Mouse (Mus musculus): ENCODE data around the gene Hyls1.

Gene Hyls1

DNA sequence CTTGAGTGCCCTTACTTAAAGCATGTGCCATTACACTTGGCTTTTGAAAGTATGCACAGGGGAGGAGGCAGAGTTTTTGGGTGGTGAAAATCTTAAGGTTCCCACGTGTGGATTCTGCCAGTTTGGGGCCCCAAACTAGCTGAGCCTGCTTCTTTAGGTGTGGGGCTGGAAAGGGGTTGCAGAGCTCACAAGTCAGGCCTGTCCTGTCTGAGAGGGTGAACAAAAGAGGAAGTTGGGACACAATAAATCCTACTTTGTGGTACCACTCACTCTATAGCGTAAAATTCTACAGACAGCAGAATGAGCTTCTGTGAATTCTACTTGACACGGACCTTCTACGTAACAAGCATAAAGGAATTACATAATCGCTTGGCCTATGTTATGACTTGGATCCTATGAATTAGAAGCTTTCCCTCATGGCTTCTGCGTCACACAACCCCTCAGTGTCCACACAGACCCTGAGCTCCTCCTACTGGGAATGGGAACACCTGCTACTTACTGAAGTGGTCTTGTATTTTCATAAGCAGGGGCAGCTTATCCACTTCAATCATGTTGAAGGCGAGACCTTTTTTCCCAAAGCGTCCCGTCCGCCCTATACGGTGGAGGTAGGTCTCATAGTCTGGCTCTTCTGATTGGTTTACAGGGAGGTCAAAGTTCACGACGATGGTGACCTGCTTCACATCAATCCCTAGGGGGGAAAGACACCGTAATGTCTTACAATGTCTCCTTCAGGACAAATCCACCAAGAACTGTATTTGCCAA is 26.9 kb downstream of the Hyls1 start:
- no peak for DNase-seq (ENCODE audit: low read depth)

DNA sequence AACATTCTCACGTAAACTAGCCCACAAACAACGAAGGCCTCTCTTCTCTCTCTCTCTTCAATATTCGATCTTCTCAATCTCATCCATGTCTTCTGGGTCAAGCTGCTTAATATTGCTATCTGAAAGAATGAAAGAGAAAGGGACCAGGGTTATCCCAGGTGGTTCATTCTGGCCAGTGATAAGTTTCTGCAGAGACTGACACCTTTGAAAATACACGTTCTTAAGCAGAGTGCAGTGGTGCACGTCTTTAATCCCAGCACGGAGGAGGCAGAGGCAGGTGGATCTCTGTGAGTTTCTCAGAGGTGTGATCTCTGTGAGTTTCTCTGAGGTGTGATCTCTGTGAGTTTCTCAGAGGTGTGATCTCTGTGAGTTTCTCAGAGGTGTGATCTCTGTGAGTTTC is 28.3 kb downstream of the Hyls1 start:
- DNase-seq (ENCODE audit: low read depth) = no peak

DNA sequence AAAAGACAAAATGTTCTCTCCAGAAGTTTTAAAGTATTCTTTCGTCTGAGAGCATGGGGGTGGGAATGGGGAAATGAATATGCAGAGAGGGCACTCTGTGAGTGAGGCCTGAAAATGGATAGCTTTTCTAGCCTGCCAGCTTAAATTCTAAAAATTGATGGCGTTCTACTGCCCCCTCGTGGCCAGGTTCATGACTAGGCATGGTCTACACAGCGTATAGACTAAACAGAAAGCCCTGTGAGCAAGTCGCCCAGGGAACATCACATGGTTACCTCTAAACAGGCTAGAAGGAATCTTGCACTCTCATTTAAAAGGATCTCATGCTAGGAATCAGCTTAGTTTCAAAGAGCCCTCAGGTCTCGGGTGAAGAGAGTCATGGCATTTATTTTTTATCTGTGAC is 28.7 kb downstream of the Hyls1 start:
- peak; percentile 79 for DNase-seq (ENCODE audit: low read depth)

DNA sequence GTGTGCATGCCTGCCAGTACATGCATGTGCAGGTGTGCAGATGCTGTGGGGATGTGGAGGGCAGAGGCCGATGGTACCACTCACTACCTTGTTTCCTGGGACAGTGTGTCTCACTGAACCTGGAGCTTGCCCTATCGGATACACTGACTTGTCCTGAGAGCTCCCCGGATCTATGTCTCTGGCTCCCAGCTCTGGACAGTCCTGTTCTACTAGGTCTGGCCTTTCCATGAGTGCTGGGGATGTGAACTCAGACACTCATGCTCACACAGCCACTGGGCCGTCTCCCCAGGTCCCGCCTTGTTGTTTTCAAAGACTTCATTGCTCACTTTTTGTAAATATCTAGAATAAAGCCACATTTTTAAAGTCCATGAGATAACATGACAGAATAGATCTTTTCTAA is 29.2 kb downstream of the Hyls1 start:
- no peak for DNase-seq (ENCODE audit: low read depth)

DNA sequence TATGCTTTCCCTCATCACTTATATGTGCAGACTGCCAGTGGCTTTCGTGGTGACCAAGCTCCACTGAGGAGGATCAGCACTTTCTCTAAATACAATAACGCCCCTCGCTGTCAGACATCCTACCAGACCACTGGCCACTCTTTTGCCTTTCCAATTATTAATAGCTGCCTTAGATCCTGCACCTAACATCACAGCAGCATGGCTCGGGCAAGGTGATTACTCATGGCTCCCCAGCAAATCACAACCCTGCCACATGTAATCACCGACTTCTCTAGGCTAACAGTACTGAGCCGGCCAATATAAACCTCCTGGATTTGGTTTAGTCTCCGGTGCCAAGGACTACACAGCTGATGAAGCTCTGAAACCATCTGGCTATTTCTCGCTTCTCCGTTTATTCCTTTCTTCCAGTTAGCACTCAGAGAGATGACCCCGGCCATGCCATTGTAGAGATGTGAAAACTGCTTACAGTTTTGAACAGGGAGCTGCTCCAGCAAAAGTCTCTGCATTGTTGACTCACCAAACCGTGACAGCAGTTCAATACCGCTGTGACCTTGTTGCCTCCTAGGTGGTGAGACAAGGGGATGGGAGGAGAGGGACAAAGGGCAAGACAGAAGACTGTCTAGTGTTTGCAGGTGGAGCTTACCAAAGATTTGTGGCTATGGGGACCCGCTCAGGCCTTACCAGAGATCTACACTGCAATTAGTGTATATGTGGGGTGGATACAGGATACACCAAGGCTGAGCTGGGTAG is 31.0 kb downstream of the Hyls1 start:
- DNase-seq (ENCODE audit: low read depth) = no peak

DNA sequence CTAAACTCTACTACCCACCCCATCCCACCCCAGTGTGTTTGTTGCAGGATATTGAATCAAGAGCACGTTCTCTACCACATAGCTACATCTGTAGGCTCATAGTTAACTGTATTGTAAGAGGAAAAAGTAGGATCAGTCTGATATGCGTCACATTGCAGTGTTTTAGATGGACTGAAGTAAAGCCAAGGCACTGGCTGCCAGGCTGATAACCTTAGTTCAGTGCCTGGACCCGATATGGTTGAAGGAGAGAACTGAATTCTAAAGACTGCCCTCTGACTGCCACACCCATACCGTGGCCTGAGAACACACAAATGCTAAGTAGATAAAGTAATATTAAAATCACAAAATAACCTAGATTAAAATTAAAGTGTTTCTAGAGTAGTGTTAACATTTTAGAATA is 34.3 kb downstream of the Hyls1 start:
- DNase-seq (ENCODE audit: low read depth) = no peak

DNA sequence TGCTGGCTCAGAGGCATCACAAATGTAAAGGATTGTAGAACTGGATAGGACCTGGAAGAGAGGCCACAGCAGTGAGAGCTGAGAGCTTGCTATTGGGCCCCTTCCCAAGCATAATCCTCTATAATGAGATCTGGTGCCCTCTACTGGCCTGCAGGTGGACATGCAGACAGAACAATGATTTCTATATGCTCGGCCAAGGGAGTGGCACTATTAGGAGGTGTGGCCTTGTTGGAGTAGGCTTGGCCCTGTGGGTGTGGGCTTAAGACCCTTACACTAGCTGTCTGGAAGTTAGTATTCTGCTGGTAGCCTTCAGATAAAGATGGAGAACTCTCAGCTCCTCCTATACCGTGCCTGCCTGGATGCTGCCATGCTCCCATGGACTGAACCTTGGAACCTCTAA is 35.1 kb downstream of the Hyls1 start:
- peak; percentile 57 for DNase-seq (ENCODE audit: low read depth)

DNA sequence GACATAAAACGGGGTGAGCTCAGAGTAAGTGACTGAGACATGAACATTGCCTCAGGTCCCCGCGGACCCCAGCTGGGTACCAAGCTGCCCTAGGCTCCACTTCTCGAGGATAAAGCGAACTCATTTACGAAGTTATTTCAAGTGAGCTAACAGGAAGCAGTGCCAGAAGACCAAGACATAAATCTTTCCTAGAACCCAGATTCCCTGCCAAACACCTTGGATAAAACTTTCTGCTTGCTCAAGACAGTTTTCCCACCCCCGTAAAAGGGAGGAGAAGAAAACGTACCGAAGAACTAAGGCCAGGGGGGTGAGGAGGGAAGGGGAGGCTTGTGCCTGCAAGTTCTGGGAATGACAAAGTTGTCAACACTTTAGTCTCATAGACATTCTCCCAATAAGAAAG is 36.9 kb downstream of the Hyls1 start:
- no peak for DNase-seq (ENCODE audit: low read depth)

DNA sequence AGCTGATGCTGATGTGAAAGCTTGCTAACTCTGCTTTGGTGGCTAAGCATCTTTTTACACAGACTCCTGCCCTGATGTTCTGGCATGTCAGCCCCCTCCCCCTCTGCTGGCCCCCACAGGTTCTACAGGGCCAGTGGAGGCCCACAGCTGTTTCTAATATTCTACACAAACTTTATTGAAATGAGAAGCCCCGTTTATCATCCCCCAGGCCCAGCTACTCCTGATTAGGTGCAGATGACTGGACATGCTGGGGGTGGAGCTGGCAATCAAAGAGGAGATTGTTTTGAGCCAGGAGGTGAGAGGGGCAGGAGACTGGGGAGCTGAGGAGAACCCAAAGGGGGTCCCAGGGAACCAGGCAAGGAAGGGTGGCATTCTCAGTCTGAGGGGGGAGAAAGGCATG is 40.4 kb downstream of the Hyls1 start:
- no peak for DNase-seq (ENCODE audit: low read depth)

DNA sequence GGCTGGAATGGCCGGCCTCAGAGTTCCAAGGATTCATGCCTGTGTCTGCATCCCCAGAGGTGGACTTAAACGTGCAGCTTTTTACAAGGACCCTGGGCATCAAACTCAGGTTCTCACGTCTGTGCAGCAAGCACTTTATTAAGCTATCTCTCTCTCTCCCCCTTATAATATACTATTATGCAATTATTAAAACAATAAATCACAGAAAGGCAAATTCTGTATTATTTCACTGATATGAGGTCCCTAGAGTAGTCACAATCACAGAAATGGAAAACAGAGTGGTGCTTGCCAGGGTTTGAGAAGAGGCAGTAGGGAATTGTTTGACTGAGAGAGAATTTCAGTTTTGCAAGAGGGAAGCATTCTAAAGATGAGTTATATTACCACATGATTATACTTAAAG is 41.1 kb downstream of the Hyls1 start:
- DNase-seq (ENCODE audit: low read depth) = no peak

DNA sequence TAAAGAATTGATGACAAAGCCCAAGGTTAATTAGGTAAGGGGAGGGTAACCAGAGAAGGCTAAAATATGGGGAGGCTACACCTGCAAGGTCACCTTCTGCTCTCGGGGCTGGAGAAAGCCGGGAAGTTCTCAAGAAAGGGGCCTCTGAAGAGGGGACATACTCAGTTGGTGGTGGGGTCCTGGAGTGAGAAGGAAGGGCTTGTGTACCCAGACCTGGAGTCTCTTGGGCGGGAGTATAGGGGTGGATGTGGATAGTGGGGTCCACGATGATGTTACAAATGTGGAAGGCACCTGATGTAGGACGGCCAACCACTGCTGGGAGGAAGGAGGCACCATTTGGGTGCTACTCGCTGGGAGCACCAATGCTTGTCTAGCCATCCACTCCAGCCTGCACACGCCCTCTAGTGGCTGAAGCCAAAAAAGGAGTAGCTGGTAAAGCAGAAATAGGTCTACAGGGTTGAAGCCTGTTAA is 46.2 kb downstream of the Hyls1 start:
- DNase-seq (ENCODE audit: low read depth) = peak; percentile 65

DNA sequence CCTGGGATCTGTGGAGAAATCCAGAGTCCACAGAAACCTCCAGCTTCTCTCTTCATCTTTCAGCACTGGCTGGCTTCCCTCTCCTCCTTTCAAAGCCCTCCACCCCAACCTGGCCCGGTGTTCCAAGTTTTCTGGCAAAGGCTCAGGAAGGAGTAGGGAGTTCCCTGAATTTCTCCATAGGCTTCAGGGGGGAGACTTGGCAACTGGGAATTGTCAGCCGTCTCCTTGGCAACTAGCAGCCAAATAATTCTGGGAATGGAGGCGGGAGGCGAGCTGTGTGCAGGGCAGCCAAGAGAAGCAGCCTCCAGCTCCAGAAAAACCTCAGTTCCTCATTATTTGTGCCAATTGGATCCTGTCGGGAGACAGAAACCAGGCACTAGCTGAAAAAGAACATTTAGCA is 46.7 kb downstream of the Hyls1 start:
- no peak for DNase-seq (ENCODE audit: low read depth)

DNA sequence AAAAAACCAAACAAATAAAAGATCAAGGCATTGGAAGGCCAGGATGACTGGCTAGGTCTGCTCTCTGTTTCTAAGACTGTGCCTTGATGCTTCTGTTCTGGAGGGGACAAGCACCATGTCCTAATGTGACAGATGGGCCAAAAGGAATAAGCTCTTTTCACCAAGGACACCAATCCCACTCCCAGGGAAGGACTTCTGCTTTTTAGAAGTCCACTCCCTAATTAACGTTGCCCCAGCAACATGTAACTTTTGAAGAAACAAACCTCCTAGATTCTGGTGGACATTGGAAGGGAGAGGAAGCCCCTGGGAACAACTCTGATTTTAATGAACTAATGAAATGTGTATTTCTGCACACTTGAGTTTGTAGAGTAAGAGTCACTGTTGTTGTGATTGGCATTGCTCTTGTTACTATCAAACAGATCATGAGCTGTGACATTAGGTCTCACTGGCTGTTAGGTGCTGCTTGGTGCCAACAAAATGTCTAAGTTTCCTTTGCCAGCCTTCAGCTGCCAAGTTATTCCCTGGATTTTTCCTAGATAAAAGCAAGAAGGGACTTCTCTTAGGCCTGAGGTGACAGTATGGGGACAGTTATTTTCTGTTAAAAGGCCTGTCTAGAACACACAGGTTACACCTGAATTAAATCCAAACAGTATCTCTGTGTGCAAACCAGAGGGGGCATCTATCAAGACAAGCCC is 47.2 kb downstream of the Hyls1 start:
- no peak for DNase-seq (ENCODE audit: low read depth)

DNA sequence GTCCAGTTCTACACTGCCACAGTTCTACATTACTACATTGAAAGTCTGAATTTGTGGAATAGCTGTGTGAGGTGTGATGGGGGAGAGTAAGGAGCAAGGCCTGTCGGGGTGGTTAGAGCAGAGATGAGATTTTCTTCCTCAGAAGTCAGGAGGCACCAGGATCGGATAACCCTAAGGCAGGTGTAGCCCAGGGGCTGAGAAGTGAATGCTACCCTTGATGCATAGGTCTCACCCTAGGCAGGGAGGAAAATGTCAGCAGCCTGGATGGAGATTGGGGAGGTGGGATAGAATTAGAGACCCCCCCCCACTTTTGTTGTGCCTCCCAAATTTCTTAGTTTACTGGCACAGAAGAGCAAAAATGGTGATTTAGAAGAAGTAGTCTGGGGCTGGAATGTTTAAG is 48.0 kb downstream of the Hyls1 start:
- DNase-seq (ENCODE audit: low read depth) = no peak

DNA sequence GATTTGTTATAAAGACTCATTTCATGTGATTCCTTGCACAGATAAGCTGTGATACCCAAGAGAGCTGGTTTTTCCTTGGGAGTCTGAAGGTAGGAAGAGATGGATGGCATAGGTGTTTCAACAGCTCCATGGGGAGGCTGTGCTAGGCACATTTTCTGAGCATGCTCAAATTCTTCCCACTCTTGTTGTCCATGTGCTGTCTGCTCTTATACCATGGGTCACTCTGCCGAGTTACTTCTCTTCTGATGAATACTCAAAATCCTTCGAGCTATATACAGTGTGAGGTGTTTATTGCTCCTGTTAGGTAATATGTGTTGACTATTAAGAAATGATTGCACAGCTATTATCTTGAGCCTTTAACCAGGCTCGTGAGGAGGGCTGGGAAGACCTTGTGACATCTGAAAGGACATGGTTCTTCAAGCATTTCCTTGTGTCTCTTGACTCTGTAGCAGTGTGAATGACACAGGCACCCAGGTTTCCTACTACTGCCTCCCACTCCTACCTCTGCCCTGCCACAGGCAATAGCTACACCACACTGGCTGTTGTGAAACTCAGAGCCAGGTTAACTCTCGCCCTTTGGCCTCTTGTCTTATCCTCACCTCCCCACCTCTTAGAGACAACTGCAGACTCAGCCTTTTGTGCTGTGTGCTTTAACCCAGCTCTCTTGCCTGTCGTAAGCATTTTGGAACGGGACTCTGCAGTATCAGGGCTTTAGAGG is 49.4 kb downstream of the Hyls1 start:
- no peak for DNase-seq (ENCODE audit: low read depth)

DNA sequence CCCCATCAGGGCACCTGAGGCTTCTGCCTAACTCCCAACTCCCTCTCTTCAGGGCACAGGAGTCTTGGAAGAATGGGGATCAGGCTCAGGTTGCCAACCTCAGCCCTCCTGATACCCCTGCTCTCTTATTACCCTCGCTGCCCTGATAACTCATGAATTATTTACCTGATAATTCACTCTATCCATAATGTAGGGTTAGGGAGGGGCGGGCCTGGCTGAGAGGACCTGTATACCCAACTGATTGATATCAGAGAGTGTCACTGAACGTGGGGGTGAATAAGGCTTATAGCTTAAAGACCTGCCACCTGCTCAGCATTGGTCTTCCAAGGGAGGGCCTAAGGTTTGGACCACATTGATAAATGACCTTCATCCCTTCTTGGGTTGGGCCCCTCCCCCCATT is 52.0 kb downstream of the Hyls1 start, which contains the start of gene Gm1113:
Gene Gm1113 (minus strand): TSS at position 101 of the 400 bp plus-strand sequence.
- no peak for DNase-seq (ENCODE audit: low read depth)

DNA sequence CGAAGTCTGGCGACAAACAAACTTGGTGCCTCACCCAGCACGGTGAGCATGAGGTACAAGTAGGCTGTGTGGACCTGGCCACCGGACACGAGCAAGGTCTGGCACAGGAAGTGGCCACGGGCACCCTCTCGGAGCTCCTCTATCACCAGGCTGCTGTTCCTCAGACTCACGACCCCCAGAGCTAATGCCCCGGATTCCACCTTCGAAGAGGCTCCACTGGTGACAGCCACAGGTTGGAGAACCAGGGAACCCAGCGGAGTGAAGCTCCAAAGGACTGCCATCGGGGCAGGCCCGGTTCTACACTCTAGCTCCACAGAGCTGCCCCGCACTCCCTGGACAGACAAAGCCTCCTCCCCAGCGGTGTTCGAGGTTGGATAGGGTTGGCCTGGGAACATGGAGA is 53.5 kb downstream of the Hyls1 start:
- DNase-seq (ENCODE audit: low read depth) = no peak

DNA sequence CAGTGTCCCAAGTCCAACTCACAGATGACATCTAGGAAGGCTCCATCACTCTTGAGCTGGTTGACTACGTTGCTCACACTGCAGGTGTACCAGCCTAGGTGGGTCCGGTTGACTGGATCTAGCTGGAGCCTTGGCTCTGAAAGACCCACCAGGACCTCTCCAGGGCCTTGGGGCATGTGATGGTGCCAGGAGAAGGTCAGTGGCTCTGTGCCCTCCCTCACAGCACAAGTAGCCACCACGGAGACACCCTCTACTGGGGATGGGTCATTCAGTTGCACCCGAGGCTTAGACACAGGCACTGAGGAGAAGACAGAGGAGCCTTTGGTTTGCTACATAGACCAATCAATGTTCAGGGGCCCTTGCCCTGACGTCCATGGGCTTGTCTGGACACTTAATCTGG is 54.0 kb downstream of the Hyls1 start:
- no peak for DNase-seq (ENCODE audit: low read depth)

DNA sequence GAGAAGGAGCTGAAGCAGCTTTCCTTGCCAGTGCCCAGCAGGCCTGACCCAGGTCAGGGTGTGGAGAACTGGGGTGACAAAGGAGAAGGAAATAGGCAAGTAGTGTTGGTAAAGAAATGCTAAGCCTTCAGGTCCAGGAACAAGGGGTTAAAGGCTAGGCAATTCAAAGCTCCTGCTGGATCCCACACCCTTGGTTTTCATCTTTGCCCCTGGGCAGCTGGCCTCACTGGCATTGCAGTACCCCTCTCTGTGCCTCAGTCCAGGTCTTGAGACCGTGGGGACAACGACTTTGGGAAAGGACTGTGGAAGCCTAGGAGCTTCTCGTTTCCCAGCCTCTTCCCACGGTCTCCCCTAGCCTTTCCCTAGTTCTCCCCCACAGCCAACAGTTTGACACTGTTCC is 56.3 kb downstream of the Hyls1 start:
- no peak for DNase-seq (ENCODE audit: low read depth)

All from 416B (cell line).